Mouse (Mus musculus): ENCODE measurements at regions not wholly inside any gene's neighbourhood (a gene's known extent, or its start where the extent isn't known, plus 50 kb on each side); places are given as distances from the start of the nearest gene placed in this dataset.

GRCm38 (mm10) chr6:89008614-89009171 lies 106.6 kb downstream of the Tpra1 start:
- peak overlapping the region; percentile 91 for H3K27ac ChIP-seq
- H3K36me3 ChIP-seq (replicated peaks): no peaks in the 10 kb centered on the region
- H3K27me3 ChIP-seq: peaks cover 64% of the 10 kb centered on the region
- H3K4me3 ChIP-seq (replicated peaks): peak overlapping the region; percentile 17
- no peaks in the 10 kb centered on the region for H3K9me3 ChIP-seq
- H3K4me1 ChIP-seq: peaks cover 68% of the 10 kb centered on the region
- WGBS: 1% methylated on average over 18 of the region's 18 CpGs
- H3K9ac ChIP-seq: 0 out of 2 replicates have a peak overlapping the region, but pooled peaks have one; percentile 21
- peak overlapping the region; percentile 49 for H3K4me2 ChIP-seq
- peak; percentile 76 for ATAC-seq (ENCODE audit: low FRiP score)

DNA sequence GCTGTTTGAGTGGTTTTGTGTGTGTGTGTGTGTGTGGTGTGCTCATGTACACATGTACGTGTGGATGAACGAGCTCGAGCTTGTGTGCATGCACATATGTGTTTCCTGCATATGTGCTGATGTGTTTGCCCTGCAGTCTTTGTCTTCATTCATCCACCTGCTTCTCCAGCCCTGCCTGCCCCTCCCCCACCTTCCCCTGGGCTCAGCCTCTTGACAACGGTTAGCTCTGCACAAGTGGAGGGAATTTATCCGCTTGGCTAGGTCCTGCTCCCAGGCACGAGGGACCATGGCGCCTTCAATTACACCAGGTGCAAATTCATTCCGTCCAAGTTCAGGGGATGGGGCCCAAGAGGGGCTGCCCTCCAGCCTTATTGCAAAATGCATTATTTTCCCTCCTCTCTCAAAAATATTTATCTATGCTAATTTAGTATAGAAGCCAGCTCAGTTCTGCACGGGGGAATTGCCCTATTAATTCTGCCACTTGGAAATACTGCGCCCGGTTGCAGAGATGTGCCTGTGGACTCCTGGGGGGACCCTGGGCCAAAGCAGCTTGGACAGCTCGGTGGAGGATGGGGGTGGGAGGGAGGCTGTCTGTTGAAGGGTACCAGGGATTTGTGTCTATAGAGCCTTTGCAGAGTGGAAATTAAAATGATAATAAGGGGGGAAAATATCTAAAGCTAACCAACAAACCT lies 111.1 kb downstream of the Tpra1 start:
- ATAC-seq (ENCODE audit: low FRiP score): peak; percentile 80
- Histone ChIP-seq H3K27me3 (peaks cover 84% of the 10 kb centered on the region), H3K4me1 (peaks cover 59% of the 10 kb centered on the region), H3K4me2 (no peak overlapping the region; the same call in 1 of the 2 replicates), H3K9ac (no peak overlapping the region), H3K36me3 (replicated peaks) (no peaks in the 10 kb centered on the region), H3K27ac (peak overlapping the region; percentile 90), H3K4me3 (replicated peaks) (no peak overlapping the region), H3K9me3 (no peaks in the 10 kb centered on the region)
- 19% methylated on average over 12 of the region's 12 CpGs for WGBS

GRCm38 (mm10) chr6:89013690-89014061 lies 111.6 kb downstream of the Tpra1 start:
- 44% methylated on average over 8 of the region's 8 CpGs for WGBS
- Histone ChIP-seq H3K4me2 (no peak overlapping the region), H3K36me3 (replicated peaks) (no peaks in the 10 kb centered on the region), H3K9ac (no peak overlapping the region), H3K27ac (peak overlapping the region; percentile 90), H3K4me1 (peaks cover 53% of the 10 kb centered on the region), H3K9me3 (no peaks in the 10 kb centered on the region), H3K27me3 (peaks cover 85% of the 10 kb centered on the region), H3K4me3 (replicated peaks) (no peak overlapping the region)
- 0 out of 2 replicates have a peak, but pooled peaks have one; percentile 7 for ATAC-seq (ENCODE audit: low FRiP score)

DNA sequence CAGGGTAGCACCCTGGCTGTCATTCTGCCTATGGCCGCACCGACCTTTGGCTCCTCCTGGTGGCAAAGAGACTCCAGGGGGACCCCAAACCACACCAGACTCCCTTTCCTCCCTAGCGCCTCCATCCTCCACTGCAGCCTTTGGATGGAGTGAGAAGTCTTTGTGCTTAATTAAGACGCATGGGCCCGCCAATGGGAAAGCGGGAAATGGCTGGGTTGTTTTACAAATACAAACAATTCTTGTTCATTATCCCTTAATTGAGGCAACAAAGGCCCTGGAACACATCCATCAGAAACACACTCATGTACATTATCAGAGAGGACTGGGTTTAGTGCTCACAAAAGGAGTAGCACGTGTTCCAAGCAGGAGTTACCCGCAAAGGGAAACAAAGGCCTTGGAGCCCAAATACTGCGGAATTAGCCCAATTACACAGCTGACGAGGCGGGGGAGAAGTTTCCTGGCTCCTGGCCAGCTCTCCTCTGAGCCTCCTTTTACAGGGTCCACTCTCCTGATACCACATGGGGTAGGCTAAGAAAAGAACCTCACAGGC lies 122.1 kb downstream of the Tpra1 start:
- WGBS: 6% methylated on average over 11 of the region's 11 CpGs
- peak; percentile 84 for ATAC-seq (ENCODE audit: low FRiP score)
- H3K4me3 ChIP-seq (replicated peaks): no peak overlapping the region
- peaks cover 91% of the 10 kb centered on the region for H3K27me3 ChIP-seq
- no peaks in the 10 kb centered on the region for H3K36me3 ChIP-seq (replicated peaks)
- H3K27ac ChIP-seq: 0 out of 2 replicates have a peak overlapping the region, but pooled peaks have one; percentile 25
- H3K4me1 ChIP-seq: peaks cover 17% of the 10 kb centered on the region
- H3K4me2 ChIP-seq: no peak overlapping the region
- H3K9ac ChIP-seq: no peak overlapping the region
- H3K9me3 ChIP-seq: no peaks in the 10 kb centered on the region

GRCm38 (mm10) chr6:89033433-89034298 lies 131.6 kb downstream of the Tpra1 start:
- Histone ChIP-seq H3K9me3 (no peaks in the 10 kb centered on the region), H3K27ac (no peak overlapping the region), H3K4me3 (replicated peaks) (no peak overlapping the region), H3K36me3 (replicated peaks) (no peaks in the 10 kb centered on the region), H3K4me1 (peaks cover 24% of the 10 kb centered on the region), H3K9ac (no peak overlapping the region), H3K4me2 (no peak overlapping the region), H3K27me3 (peaks cover 86% of the 10 kb centered on the region)
- 57% methylated on average over 5 of the region's 5 CpGs for WGBS
- no peak for ATAC-seq (ENCODE audit: low FRiP score)

GRCm38 (mm10) chr6:89034455-89034854 lies 132.4 kb downstream of the Tpra1 start:
- Histone ChIP-seq H3K9me3 (no peaks in the 10 kb centered on the region), H3K9ac (no peak overlapping the region), H3K36me3 (replicated peaks) (no peaks in the 10 kb centered on the region), H3K4me2 (no peak overlapping the region), H3K27me3 (peaks cover 78% of the 10 kb centered on the region), H3K27ac (peak overlapping the region; percentile 81), H3K4me3 (replicated peaks) (no peak overlapping the region), H3K4me1 (peaks cover 24% of the 10 kb centered on the region)
- no peak for ATAC-seq (ENCODE audit: low FRiP score)
- WGBS: 63% methylated on average over 3 of the region's 3 CpGs

- Histone ChIP-seq H3K4me1 (peaks cover 24% of the 10 kb centered on the region), H3K4me2 (peak overlapping the region; percentile 15), H3K9ac (no peak overlapping the region), H3K4me3 (replicated peaks) (no peak overlapping the region), H3K9me3 (no peaks in the 10 kb centered on the region), H3K27me3 (peaks cover 73% of the 10 kb centered on the region), H3K27ac (peak overlapping the region; percentile 81), H3K36me3 (replicated peaks) (no peaks in the 10 kb centered on the region)
- 36% methylated on average over 13 of the region's 13 CpGs for WGBS
- peak; percentile 76 for ATAC-seq (ENCODE audit: low FRiP score)
Measured at GRCm38 (mm10) chr6:89035061-89035835, 133.2 kb downstream of the Tpra1 start.

DNA sequence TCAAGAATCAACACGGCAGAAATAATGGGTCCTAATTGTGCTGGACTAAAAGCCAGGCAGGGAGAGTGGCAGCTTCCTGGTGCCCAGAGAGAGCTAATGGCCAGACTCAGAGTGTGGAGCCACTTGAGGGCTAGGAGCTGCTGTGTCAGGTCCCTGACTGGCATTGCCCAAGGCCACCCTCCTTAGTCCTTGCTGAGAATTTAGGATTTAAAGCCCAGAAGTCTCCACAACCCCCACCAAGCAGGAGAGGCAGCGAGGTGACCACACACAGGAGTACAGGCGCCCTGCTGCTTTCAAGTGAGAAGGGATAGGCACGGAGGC lies 133.7 kb downstream of the Tpra1 start:
- H3K27me3 ChIP-seq: peaks cover 68% of the 10 kb centered on the region
- no peak overlapping the region for H3K9ac ChIP-seq
- H3K27ac ChIP-seq: peak overlapping the region; percentile 81
- no peaks in the 10 kb centered on the region for H3K9me3 ChIP-seq
- peak overlapping the region; percentile 15 for H3K4me2 ChIP-seq
- H3K4me1 ChIP-seq: peaks cover 24% of the 10 kb centered on the region
- WGBS: 29% methylated on average over 4 of the region's 4 CpGs
- no peaks in the 10 kb centered on the region for H3K36me3 ChIP-seq (replicated peaks)
- no peak overlapping the region for H3K4me3 ChIP-seq (replicated peaks)
- peak; percentile 71 for ATAC-seq (ENCODE audit: low FRiP score)

GRCm38 (mm10) chr6:89037392-89037791 lies 135.3 kb downstream of the Tpra1 start:
- H3K27ac ChIP-seq: no peak overlapping the region
- H3K4me3 ChIP-seq (replicated peaks): no peak overlapping the region
- H3K9me3 ChIP-seq: no peaks in the 10 kb centered on the region
- H3K36me3 ChIP-seq (replicated peaks): no peaks in the 10 kb centered on the region
- ATAC-seq (ENCODE audit: low FRiP score): no peak
- no peak overlapping the region for H3K4me2 ChIP-seq
- H3K9ac ChIP-seq: no peak overlapping the region
- H3K27me3 ChIP-seq: peaks cover 59% of the 10 kb centered on the region
- 66% methylated on average over 2 of the region's 2 CpGs for WGBS
- peaks cover 24% of the 10 kb centered on the region for H3K4me1 ChIP-seq

DNA sequence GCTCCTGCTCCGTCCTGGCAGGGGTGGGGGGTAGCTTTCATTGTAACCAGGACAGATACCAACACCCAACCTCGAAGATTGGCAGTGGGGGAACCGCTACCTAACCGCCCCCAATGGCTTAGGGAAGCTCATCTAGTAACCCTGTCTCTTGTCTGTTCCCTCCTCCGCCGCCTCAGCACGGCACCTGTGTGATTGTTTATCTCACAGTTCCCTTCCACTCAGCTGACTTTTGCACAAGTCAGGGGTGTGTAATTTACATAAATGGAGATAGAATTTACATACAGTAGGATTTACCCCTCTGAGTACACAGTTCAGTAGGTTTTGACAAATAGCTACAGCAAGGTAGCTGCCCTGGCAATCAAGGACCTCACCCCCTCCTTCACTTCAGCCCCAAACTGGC lies 135.8 kb downstream of the Tpra1 start:
- H3K27ac ChIP-seq: no peak overlapping the region
- H3K36me3 ChIP-seq (replicated peaks): no peaks in the 10 kb centered on the region
- H3K4me2 ChIP-seq: no peak overlapping the region
- no peak for ATAC-seq (ENCODE audit: low FRiP score)
- peaks cover 24% of the 10 kb centered on the region for H3K4me1 ChIP-seq
- 69% methylated on average over 7 of the region's 7 CpGs for WGBS
- H3K27me3 ChIP-seq: peaks cover 54% of the 10 kb centered on the region
- H3K9ac ChIP-seq: no peak overlapping the region
- no peaks in the 10 kb centered on the region for H3K9me3 ChIP-seq
- H3K4me3 ChIP-seq (replicated peaks): no peak overlapping the region

DNA sequence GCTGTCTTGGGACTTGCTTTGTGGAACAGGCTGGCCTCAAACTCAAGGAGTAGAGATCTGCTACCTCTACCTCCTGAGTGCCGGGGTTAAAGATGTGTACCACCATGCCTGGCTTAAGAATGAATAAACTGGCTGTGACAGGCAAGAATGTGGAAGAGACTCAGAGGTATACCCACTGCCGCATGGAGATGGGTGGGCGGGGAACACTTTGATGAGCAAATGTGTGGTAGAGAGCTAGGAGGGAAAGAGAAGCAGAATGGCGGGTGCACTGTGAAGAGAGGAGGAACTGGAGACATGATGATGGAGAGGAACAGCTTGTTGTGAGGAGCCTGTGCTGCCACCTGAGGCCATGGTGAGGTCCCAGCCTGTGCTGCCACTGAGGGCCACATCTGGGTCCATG lies 138.9 kb downstream of the Tpra1 start:
- H3K9me3 ChIP-seq: no peaks in the 10 kb centered on the region
- H3K27ac ChIP-seq: no peak overlapping the region
- H3K4me3 ChIP-seq (replicated peaks): no peak overlapping the region
- H3K4me2 ChIP-seq: no peak overlapping the region
- H3K36me3 ChIP-seq (replicated peaks): no peaks in the 10 kb centered on the region
- ATAC-seq (ENCODE audit: low FRiP score): no peak
- 91% methylated on average over 4 of the region's 4 CpGs for WGBS
- H3K4me1 ChIP-seq: peaks cover 3% of the 10 kb centered on the region
- H3K27me3 ChIP-seq: peaks cover 31% of the 10 kb centered on the region
- H3K9ac ChIP-seq: no peak overlapping the region
